Mouse (Mus musculus) neutrophil, adult 59 days (primary cell): ENCODE measurements around the gene 2010106E10Rik. TPM values are rescaled to one million over a fixed set of nuclear protein-coding genes. Genes with fewer than 3 reads are reported as not detected.

Experiments
- total RNA-seq, 2 experiments: library from RNA; stranded (reverse); gene quantifications; 1 replicate in 1 of 2; 2 replicates in 1 of 2; pipeline ENCODE4 v1.2.4; 2023

2010106E10Rik gene
- not detected for total RNA-seq

DNA sequence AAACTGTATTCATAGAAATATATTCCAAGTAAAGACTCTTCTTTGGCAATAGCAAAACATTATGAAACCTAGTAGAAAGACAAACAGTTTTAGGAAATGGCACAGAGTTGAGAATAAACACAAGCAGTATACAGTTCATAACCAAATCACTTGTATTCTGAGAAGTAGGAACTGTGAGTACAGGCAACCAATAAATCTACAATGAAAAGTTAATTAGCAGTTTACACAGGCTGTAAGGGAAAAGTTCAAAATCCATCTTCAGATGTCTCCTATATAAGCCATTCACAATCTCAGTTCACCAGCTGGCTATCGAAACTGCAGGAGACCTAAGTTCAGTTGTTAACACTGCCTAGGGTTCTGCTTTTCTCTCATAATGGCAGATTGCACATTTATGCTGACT, at the start of gene 2010106E10Rik:
TSS of gene 2010106E10Rik (plus strand) at position 301 of the 400 bp plus-strand sequence.

DNA sequence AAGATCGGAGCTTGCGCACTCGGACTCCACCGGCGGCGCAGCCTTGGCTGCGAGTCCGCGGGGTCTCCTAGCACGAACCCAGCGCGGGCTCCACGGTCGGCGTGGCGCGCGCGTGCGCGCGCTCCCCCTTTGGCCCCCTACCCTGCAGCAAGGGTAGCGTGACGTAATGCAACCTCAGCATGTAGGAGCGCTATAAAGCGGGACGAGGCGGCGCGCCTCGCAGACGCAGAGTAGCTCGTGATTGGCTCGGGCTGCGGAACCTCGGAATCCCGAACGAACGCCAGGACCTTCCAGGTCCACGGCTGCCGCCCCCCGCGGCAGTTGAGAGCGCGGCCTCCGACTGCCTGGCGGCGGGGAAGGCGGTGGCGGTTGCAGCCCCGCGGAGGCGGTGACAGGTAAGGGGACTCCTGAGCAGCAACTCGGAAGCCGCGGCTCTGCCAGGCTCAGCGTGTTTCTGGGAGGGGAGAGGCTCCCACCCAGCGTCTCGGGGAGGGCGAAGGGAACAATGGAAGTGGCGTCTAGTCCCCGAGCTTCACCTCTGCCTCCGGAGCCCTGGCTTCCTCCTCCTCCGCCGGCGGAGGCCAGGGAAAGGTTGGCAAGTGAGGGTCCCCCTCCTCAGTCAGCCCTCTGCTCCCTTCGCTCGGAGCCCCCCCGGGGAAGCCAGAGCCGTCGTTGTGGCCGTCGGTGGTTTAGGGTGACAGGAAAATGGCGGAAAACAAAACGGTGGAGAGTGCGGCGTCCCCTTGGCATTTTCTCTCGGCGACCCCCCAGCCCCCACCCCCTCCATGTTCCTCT, 105.6 kb downstream of the 2010106E10Rik start, which contains the start of gene Zfp711:
TSS of gene Zfp711 (plus strand) at position 16 of the 795 bp plus-strand sequence.

Other genes with a start within 250 kb of the 2010106E10Rik start
- gene Apool, start 183.9 kb upstream of the 2010106E10Rik start, total RNA-seq = 1 to 10 TPM; 7.3 to 8.0 TPM
- not detected for gene Satl1, start 88.5 kb upstream of the 2010106E10Rik start, total RNA-seq
- gene Zfp711, start 105.3 kb downstream of the 2010106E10Rik start, total RNA-seq = not detected
- not detected for gene Pof1b, start 203.4 kb downstream of the 2010106E10Rik start, total RNA-seq